Mouse (Mus musculus): Measurements from ENCODE around the gene Wdfy4. TPM values are rescaled to one million over a fixed set of nuclear protein-coding genes. Genes with fewer than 3 reads are reported as not detected.

Wdfy4 gene
- total RNA-seq, 1 experiment from 2014 or later = 207 TPM

DNA sequence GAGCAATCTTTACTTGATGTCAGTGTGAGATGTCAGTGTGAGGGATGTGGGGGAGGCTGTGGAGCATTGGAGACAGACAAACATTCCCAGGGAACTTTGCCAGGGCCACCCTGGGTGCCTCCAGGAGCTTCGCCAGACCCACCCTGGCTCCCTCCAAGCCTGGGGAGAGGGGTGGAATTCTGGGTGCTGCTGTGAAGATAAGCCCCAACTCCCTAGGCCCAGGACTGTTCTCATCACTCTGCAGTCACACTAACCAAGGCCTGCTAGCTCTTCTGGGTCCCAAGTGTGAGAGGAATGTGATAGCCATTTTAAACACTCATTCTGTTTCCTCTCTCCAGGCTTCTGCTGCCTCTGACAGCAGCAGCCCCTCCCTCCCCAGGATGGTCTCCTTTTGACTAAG, 177.7 kb downstream of the Wdfy4 start:
- ATAC-seq (ENCODE audit: extremely low read depth, insufficient number of reproducible peaks, low FRiP score, poor library complexity, severe bottlenecking) = no peak

- no peak for ATAC-seq (ENCODE audit: extremely low read depth, insufficient number of reproducible peaks, low FRiP score, poor library complexity, severe bottlenecking)
These were observed 180.2 kb downstream of the Wdfy4 start for GRCm38 (mm10) chr14:33005114-33005513.

GRCm38 (mm10) chr14:33000112-33000979, 185.0 kb downstream of the Wdfy4 start:
- no peak for ATAC-seq (ENCODE audit: extremely low read depth, insufficient number of reproducible peaks, low FRiP score, poor library complexity, severe bottlenecking)

DNA sequence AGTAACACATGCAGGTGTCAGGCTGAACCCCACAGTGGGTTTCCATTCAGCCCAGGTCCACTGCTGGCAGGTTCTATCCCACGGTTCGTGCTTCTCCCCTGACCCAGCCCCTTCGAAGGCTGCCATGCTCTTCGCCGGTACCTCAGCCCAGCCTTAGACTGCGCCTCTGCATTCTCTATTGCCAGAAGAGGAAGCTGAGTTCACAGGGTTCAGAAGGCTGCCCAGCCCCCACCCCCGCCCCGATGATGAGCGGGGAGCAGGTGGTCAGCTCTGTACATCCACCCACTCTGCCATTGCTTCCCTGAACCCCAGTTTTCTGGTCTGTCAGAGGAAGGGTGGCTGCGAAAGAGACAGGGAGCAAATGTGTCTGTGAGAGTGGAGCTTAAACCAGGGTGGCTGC, 185.8 kb downstream of the Wdfy4 start:
- ATAC-seq (ENCODE audit: extremely low read depth, insufficient number of reproducible peaks, low FRiP score, poor library complexity, severe bottlenecking) = no peak

DNA sequence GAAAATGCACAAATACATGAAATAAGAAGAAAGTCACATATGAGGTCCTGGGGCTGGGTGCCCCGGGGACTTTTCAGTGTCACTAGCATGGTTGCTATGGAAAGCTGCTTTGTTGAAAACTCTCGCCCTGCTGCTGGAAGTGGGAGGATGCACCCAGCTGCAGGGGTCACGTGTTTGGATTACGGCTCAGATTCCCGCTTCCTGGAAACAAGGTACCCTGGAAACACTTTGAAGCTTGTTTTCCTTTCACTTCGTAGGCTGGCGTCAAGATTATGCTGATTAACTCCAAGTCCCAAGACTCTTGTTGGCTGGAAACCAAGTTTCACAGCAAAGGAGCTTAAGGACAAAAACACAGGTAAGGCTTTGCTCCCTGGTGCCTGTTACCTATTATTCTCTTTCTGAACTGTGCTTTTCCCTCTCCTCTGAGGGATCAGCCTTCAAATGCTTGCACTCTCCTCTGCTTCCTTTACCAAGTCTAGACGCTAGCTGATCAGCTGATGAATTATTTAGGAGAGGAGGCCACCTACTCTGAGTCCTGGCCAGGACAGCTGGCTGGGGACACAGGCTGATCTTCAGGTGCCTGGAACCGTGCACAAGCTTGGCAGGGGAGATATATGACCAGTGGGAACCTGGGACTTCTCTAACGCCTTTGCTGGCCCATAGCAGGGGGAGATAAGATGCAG, 190.2 kb downstream of the Wdfy4 start:
- ATAC-seq (ENCODE audit: extremely low read depth, insufficient number of reproducible peaks, low FRiP score, poor library complexity, severe bottlenecking) = no peak

DNA sequence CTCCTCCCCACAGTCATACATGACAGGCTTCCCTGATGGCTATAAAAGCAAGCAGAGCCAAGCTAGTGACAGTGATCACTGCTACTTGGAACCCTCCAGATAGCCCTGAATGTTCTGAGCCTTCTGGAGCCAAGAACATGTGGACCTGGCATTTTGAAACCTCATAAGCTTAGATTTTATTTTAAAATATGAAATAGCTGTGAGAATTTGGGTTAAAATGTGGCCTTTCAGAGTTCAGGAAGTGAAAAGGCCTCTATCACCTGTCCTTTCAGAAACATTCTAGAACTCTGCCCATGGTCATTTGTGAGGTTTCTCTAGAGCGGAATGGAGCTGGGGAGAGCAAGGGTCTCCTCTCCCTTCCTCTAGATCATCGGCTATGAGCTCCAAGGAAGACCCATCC, 194.2 kb downstream of the Wdfy4 start, which contains the start of gene Lrrc18:
Lrrc18 (plus strand) TSS at position 301 of the 400 bp plus-strand sequence.
- no peak for ATAC-seq (ENCODE audit: extremely low read depth, insufficient number of reproducible peaks, low FRiP score, poor library complexity, severe bottlenecking)

DNA sequence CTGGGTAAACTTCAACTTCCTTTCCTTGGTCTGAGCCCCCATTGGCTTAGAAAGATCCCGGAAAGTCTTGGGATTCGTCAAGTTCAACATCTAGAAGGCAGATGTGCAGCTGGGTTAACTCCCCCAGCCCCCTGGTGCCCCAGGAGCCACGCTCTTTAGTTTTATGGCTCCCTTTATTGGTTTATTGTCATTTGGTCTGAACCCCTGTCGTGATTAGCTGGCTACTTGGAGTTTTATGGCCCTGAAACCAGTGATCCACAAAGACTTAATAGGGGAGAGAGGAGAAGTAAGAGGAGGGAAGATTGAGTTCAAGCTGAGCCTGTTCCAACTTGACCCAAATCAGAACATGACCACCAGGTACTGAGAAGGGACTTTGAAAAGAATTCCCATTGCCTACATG, 198.6 kb downstream of the Wdfy4 start:
- ATAC-seq (ENCODE audit: extremely low read depth, insufficient number of reproducible peaks, low FRiP score, poor library complexity, severe bottlenecking) = no peak

- no peak for ATAC-seq (ENCODE audit: extremely low read depth, insufficient number of reproducible peaks, low FRiP score, poor library complexity, severe bottlenecking)
These were observed 201.1 kb downstream of the Wdfy4 start for GRCm38 (mm10) chr14:32984176-32984738.

GRCm38 (mm10) chr14:32970700-32971099, 214.6 kb downstream of the Wdfy4 start:
- ATAC-seq (ENCODE audit: extremely low read depth, insufficient number of reproducible peaks, low FRiP score, poor library complexity, severe bottlenecking) = no peak

GRCm38 (mm10) chr14:32964742-32965141, 220.6 kb downstream of the Wdfy4 start:
- no peak for ATAC-seq (ENCODE audit: extremely low read depth, insufficient number of reproducible peaks, low FRiP score, poor library complexity, severe bottlenecking)

GRCm38 (mm10) chr14:32960481-32960880, 224.8 kb downstream of the Wdfy4 start:
- ATAC-seq (ENCODE audit: extremely low read depth, insufficient number of reproducible peaks, low FRiP score, poor library complexity, severe bottlenecking) = peak; percentile 21; the same call in 1 of the 2 replicates

DNA sequence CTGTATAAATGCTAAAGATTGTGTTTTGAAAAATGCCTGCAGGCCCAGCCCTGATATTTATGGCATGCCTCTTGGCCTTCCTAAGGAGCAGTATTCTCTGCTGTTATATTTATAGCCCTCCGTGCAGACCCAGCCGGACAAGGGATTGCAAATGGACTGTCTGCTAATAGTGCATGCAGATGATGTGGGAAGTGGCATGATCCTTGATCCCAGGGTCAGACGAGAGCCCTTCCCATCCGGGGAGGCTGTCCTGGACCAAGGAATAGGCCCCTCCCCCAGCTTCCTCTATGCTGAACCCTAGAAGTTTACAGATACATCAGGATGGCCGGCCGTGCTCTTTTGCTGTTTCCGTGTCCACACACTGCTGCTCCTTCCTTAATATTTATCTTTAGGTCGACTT, 226.6 kb downstream of the Wdfy4 start:
- ATAC-seq (ENCODE audit: extremely low read depth, insufficient number of reproducible peaks, low FRiP score, poor library complexity, severe bottlenecking) = no peak

DNA sequence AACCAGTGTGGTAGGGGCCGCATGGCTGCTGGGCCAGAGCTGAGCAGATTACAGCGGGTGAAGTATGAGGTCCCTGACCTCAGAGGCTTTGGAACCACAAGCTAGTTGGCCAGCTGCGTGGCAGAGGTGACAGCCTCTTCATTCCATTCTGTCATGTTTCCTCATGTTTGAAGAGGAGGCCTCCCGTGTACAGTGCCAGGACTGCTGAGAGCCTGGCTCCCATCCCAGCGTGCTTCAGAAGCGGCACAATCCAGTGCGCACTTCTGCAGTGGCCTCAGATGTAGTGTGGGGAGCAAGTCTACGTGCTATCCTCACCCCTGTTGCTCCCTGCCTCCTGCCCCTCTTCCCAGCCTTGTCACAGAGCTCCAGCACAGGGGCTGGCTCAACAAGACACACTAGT, 228.8 kb downstream of the Wdfy4 start:
- ATAC-seq (ENCODE audit: extremely low read depth, insufficient number of reproducible peaks, low FRiP score, poor library complexity, severe bottlenecking) = no peak

DNA sequence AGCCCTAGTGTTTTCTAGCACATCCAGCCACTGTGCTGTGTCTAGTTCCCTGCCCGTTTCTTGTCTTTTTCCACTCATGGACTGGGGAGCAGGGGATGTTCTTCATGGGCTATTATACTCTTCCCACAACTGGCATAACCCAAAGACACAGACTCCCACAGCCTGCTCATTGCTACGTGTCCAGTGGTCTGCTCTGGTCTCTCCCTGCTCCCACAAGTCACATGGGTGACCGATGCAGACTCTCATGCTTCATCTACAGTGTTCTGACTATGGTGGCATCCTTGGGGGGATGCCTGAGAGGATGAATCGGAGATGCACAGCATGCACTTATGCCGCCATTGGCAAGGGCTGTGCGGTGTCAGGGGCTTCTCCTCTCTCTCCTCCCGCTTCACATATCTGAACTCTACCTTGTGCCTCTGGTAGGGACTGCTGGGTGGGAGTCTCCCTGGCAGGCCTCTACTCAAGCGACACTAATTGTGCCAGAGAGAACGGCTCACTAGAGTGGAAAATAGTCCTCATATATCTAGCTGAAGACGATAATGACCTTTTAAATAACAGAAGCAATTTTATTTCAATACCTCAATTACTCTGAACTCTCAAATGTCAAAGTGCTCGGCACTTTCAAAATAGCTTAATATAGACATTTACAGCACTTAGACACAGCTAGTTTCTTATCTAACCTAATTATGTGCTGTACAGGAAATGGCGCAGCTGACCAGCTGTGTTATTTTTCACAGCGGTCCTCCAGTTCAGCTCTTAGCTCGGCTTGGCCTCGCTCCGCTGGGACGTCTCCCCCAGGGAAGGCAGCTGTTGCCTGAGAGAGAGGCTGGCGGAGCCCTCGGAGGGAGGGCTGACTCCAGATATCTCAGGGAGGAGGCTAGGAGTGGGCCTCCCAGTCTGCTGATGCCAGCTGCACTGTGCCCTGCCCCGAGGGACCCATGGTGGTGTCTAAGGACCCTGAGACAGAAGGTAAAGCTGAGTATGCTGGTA, 234.7 kb downstream of the Wdfy4 start:
- no peak for ATAC-seq (ENCODE audit: extremely low read depth, insufficient number of reproducible peaks, low FRiP score, poor library complexity, severe bottlenecking)

- no peak for ATAC-seq (ENCODE audit: extremely low read depth, insufficient number of reproducible peaks, low FRiP score, poor library complexity, severe bottlenecking)
These were observed 237.8 kb downstream of the Wdfy4 start for GRCm38 (mm10) chr14:32947512-32947911.

DNA sequence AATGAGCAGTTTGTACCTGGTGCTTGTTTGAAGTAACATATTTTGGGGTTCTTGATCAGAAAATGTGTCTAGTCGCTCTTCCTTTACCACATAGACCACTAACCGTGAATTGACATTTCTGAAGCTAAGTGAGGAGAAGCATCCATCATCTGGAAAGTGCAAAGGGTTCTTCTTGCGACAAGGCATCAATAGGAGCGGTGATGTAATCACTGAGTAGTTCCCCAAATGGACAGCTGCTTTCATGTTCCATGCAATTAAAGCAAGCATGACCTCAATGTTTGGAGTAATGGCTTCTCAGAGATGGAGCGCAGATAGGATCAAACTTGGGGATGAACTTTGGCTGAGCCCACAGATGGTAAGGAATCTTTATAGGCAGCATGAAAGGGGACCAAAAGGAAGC, 246.1 kb downstream of the Wdfy4 start:
- ATAC-seq (ENCODE audit: extremely low read depth, insufficient number of reproducible peaks, low FRiP score, poor library complexity, severe bottlenecking) = no peak

DNA sequence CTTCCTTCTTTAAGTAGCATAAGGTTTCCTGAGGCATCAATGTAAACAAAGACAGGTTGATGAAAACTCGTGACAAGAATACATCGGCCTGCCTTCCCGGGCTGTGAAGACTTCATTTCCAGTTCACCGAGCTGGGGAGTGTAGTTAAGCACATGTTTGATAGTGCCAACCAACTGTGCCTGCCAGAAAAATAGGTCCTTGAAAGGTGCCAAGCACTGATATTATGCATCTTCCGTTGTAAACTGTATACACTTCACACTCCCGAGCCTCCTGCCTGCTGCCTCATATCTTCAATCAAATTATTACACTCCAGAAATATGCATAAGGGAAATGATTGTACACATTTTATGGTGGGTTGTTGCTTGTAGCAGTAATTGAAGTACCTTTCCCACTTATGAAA, 251.2 kb downstream of the Wdfy4 start:
- no peak for ATAC-seq (ENCODE audit: extremely low read depth, insufficient number of reproducible peaks, low FRiP score, poor library complexity, severe bottlenecking)

GRCm38 (mm10) chr14:32932220-32932619, 253.1 kb downstream of the Wdfy4 start:
- no peak for ATAC-seq (ENCODE audit: extremely low read depth, insufficient number of reproducible peaks, low FRiP score, poor library complexity, severe bottlenecking)

DNA sequence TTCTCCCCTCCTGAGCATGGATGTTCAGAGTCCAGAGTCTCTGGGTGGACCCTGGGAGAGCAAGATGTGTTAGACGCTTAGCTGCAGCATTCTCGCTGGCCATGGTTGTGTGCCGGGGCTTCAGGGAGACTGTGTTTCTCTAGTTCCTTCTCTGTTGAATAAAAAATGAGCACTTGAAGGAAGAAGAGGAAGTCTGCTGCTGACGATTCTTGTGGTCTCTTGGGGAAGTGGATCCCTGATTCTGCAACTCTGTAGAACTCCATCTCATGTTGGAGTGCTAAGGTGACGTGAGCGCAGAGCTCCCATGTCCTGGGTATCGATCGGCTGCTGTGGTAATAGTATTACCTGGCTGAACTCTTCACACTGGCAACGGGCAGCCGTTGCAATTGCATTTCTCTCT, 253.6 kb downstream of the Wdfy4 start:
- no peak for ATAC-seq (ENCODE audit: extremely low read depth, insufficient number of reproducible peaks, low FRiP score, poor library complexity, severe bottlenecking)

All from neutrophil, adult 5-6 weeks (primary cell).